Mouse (Mus musculus): Measurements from ENCODE around the gene Mthfr. TPM values are rescaled to one million over a fixed set of nuclear protein-coding genes. Genes with fewer than 3 reads are reported as not detected.

The Mthfr gene
- polyA plus RNA-seq (2012; rRNA removed) = 21.1 and 24.5 TPM in 2 replicates

DNA sequence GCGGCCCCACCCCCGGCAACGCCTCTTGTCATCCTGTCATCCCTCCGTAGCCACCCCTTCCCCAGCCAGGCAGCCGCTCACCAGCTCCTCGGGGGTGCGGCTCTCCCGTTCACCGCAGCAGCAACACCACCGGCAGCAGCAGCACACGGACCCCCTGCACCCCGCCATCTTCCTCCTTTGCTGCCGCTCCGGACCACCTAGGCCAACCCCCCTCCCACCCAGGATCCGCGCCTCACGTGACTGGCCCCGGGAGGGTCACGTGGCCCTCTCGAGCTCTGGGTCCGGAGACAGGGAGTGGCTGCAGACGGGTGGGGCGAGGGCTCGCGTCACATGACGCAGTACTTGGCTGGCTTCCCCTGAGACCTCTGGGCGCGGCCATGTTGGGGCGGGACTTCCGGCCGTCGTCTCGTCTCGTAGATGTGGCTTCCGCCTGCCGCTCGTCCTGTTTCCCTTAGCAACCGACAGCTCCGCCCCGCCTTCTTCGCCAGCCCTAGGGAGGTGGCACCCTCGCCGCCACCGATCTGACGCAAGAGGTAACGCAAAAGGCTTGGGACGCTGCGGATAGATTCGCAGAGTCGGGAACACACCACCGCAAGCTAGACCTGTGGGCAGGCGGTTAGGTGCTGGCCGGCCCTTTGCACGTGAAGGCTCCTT, at the start of gene Mthfr, which contains the start of gene Clcn6:
TSS of gene Mthfr (plus strand) at position 478 of the 654 bp plus-strand sequence.
TSS of gene Clcn6 (minus strand) at position 222 of the 654 bp plus-strand sequence.

DNA sequence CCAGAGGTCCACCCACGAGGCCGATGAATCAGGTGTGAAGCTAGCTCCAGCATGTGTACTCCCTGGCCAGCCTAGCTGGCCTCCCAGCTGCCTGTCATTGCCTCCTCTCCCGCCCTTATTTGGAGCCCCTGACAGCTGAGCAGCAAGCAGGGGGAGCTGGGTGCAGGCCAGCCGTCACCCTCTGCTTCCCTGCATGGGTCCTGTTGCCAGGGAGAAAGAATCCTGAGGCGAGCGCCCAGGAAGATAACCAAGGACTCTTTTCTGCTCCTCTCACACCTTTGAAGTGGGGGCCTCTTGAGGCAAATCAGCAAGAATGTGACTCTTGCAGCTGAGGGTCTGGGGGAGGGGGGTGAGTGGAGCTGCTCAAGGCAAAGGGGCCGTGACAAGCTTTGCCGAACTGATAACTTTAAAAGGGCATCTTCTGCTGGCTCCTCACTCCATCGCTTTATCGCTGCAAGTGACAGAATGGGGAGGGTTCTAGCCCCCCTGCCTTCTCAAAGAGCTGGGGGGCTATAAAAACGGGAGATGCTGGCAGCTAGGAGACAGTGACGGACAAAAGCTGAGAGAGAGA, 38.6 kb upstream of the Mthfr start, which contains the start of gene Nppa:
TSS of gene Nppa (plus strand) at position 521 of the 571 bp plus-strand sequence.

GRCm38 (mm10) chr4:148087907-148088527, 49.1 kb downstream of the Mthfr start, which contains the start of gene Agtrap:
Agtrap (minus strand) TSS chr4:148088031.

Other genes with a start within 250 kb of the Mthfr start
- 0.12 TPM in 2 replicates for gene Zfp984, start 229.3 kb upstream of the Mthfr start, polyA plus RNA-seq (2012; rRNA removed)
- gene Zfp933, start 190.7 kb upstream of the Mthfr start, polyA plus RNA-seq (2012; rRNA removed) = 0.34 and 0.35 TPM in 2 replicates
- 59.8 and 88.8 TPM in 2 replicates for gene Miip, start 170.3 kb upstream of the Mthfr start, polyA plus RNA-seq (2012; rRNA removed)
- 0.47 and 0.83 TPM in 2 replicates for gene Fv1, start 170.1 kb upstream of the Mthfr start, polyA plus RNA-seq (2012; rRNA removed)
- 51.7 and 58.1 TPM in 2 replicates for gene Mfn2, start 134.4 kb upstream of the Mthfr start, polyA plus RNA-seq (2012; rRNA removed)
- 28.2 and 36.6 TPM in 2 replicates for gene Plod1, start 102.3 kb upstream of the Mthfr start, polyA plus RNA-seq (2012; rRNA removed)
- gene 2510039O18Rik, start 98.2 kb upstream of the Mthfr start, polyA plus RNA-seq (2012; rRNA removed) = 200 and 218 TPM in 2 replicates
- not detected in 2 replicates for gene Nppb, start 53.3 kb upstream of the Mthfr start, polyA plus RNA-seq (2012; rRNA removed)
- not detected in 2 replicates for gene Nppa, start 38.4 kb upstream of the Mthfr start, polyA plus RNA-seq (2012; rRNA removed)
- gene Clcn6, start 256 bp upstream of the Mthfr start, polyA plus RNA-seq (2012; rRNA removed) = 3.9 and 4.8 TPM in 2 replicates
- 35.6 and 37.8 TPM in 2 replicates for gene Agtrap, start 49.0 kb downstream of the Mthfr start, polyA plus RNA-seq (2012; rRNA removed)
- gene Mad2l2, start 91.3 kb downstream of the Mthfr start, polyA plus RNA-seq (2012; rRNA removed) = 17.8 and 18.4 TPM in 2 replicates
- gene Draxin, start 91.6 kb downstream of the Mthfr start, polyA plus RNA-seq (2012; rRNA removed) = 0.15 and 0.57 TPM in 2 replicates
- gene Fbxo6, start 113.1 kb downstream of the Mthfr start, polyA plus RNA-seq (2012; rRNA removed) = 65.0 and 70.9 TPM in 2 replicates
- 15.5 and 18.0 TPM in 2 replicates for gene Fbxo44, start 121.4 kb downstream of the Mthfr start, polyA plus RNA-seq (2012; rRNA removed)
- 1.7 and 2.0 TPM in 2 replicates for gene Fbxo2, start 121.5 kb downstream of the Mthfr start, polyA plus RNA-seq (2012; rRNA removed)
- 0.20 and 0.42 TPM in 2 replicates for gene Disp3, start 248.9 kb downstream of the Mthfr start, polyA plus RNA-seq (2012; rRNA removed)